Mouse (Mus musculus) adipocyte (in vitro differentiated cells): ENCODE results near the gene Hdac7.
A peak's percentile ranks its signal among the peaks of the same experiment; 100 is the strongest.
"Not testable (repeated sequence)": the region's sequence is repeated elsewhere in the genome, so short reads cannot be mapped to it uniquely, and the experiment has no call there.

Source experiments
- DNase-seq: peaks from one replicate; pipeline ENCODE4 v3.0.0-alpha.2; 2016; ENCODE audit warnings: low spot score

Hdac7 gene

DNA sequence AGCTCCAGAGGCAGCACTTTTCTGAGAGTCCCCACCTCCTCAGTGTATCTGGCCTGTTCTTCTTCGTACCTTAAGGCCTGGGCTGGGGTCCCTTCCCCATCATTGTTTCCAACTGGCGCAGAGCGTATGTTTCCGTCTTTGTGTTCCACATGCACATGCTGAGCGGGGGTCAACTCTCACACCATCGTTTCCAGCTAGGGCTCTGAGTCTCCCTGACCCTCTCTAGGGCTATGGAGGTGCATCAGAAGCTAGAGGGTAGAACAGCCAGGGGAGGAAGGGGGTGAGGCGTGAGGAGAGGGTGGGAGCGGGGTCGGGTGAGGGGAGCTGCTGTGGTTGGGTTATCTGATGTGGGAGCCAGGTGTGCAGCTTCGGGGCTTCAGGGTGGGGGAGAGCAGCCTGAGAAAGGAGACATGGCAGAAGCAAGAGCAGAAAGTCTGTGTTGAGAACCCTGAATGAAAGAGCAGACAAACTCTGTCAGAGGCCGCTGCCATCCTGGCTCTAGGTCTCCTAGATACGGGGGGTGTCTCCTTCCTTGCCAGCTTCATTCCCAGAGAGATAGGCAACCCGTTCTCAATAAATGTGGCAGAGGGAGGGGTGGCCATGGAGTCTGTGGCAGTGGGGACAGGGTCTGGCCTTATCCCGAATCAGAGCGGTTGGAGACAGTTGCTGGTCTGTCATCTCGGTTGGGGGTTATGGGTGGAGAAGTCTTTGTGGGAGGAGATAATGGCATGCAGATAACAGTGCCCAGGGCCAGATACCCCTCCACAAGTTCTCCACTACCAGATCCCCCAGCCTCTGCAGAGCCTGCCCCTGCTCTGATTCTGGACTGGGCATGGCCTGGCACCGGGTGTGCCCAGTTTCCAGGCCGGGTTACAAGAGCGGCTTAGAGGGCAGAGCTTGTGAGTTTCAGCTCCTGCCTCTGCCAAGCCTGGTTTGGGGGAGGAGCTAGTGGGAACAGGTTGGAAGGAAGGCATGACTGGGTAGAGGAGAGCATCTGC, at the start of gene Hdac7:
Gene Hdac7 (minus strand): TSS at position 466 of the 998 bp plus-strand sequence.
- DNase-seq: no peak

DNA sequence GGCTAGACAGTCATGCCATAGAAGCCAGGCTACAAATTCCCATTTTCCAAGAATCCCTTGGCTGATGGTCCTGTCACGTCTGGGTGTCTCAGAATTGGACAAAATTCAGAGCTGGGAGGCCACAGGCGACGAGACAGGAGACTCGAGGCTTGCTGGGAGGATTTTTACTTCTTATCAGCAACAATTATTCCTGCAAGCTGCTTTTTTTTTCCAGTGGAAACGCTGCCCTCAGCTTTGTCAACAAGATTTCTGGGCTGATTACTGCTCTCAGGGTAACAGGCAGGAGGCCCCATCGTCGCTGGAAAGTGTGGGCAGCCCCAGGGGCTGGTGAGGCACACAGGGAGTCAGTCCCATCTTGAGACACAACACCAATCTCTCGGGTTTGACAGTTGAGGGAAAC, 48.2 kb upstream of the Hdac7 start:
- no peak for DNase-seq

DNA sequence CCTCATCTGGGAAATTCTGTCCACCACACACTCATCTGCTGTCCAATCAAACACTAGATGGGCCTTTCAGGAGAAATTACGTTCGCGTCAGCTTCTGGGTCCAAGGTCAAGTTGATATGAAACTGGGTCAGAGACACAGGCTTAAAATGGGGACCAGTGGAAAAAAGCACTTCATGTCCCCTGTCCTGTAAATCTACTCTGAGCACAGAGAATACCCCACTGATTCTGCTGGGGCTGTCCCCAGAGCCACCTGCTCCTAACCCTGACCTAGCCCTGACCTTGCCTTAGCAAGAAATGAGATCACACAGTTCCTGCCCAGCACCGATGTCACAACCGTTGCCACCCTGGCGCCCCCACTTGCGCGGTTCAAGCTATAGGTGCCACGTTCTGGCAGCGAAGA, 46.1 kb upstream of the Hdac7 start:
- no peak for DNase-seq

DNA sequence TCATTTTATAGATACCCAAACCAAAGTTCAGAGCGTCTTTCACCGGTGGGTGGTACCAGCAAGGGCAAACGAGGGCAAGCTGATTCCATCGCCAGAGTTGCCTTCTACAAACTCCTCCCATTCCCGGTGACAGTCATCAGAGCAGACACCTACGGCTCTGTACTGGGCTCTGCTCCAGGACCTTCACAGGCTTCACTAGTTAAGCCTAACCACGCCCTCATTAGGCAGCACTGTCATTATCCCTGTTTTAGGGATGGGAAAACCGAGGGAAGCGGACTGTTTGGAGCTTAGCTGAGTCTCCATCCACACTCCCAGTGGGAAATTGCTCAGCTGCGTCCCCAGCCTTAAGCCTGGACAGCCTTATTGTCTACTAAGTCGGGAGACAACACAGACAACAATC, 45.7 kb upstream of the Hdac7 start:
- DNase-seq: no peak

DNA sequence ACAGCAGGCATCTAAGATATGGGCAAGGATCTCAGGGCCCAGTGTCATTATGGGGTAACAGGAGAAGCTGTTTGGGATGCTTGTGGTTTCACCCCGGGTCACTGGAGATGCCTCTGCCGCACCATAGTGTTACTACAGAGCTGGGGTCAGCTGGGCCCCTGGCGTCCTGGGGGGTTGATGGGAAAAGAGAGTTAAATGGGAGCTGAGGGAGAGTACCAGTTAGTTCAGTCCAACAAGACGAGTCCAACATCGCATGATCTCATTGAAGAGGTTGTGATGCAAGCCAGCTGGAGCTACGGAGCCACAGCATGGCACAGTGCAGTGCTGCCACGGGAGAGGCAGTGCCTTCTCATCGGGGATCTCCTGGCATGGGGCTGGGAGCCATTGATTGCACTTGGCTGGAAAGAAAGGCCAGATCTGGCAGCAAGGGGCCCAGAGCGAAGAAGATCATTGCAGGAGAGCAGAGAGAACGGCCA, 43.3 kb upstream of the Hdac7 start:
- DNase-seq: no peak

DNA sequence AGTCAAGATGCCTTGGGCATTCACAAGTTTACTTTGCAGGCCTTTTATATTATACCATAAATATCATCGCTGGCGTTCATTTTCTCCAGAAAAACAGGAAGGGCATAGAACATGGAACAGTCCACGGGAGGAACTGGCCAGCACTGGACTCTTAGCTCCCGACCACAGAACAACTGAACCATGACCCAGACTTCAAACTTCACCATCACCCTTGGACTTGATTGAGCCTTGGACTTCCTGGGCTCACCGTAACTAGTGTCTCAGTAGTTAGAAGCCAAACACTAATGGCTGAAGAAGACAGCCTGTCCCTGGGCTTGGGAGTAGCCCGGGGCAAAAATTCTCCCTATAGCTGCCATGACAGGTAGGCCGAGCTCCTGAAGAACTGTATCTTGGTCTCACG, 37.1 kb upstream of the Hdac7 start:
- peak; percentile 28 for DNase-seq

DNA sequence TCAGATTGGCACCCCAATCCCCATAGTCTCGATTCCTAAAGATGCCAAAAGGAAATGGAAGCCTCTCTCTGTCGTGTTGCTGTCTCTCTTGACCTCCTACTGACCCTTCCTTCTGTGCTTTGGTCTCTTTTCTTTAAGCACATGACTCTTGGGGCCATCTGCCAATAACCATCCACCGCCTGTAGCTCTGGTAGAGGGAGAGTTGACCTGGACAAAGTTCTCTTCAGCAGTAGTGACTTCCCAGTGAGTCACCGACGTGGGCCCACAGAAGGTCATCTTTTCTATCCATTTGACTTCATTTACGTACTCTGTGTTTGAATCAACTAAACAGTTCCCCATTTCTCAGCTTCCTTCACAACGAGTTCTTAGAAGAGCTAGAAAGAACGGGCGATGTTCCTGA, 36.1 kb upstream of the Hdac7 start:
- DNase-seq: peak; percentile 57

DNA sequence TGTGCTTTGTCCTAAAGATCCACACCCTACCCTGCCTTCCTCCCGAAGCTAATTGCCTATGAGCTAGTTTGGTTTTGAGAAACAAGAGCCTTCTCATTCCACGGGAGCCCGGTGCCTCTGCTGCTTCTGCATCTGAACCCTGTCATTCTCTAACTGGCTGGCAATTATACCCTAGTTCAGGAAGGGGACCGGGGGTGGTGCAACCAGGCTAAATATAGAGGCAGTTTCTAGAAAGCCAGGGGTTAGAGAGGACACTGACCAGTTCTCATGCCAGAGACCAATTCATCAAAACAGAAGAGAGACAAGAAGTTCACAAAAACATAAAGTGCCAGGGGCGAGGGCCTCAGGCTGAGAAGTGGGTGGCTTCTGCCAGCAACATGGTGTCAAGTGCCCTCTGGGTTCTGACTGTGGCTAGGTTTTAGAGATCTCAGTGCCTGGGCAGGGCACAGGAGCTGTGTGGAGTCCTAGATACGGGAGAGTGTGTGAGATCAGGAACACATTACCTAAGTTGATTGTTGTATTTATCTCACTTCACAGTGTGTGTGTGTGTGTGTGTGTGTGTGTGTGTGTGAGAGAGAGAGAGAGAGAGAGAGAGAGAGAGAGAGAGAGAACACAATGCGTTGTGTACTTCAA, 34.5 kb upstream of the Hdac7 start:
- DNase-seq: peak; percentile 84

DNA sequence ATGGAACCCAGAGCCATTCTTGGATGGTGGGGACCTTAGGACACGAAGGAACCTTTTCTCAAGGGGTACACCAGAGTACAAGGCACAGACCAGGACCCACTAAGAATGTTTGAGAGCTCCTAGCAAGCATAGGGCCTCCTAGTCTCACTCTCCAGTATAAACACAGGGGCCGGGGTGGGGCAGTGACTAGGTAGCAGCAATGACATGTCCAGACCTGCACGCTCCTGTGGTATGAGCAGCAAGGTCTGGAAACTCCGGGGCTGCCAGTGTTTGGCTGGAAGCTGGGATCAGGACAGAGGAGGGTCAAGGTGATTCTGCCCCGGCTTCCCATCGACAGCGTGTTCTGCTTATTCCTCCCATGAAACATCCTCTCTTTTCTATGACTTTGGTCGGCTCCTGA, 31.5 kb upstream of the Hdac7 start:
- DNase-seq: no peak

DNA sequence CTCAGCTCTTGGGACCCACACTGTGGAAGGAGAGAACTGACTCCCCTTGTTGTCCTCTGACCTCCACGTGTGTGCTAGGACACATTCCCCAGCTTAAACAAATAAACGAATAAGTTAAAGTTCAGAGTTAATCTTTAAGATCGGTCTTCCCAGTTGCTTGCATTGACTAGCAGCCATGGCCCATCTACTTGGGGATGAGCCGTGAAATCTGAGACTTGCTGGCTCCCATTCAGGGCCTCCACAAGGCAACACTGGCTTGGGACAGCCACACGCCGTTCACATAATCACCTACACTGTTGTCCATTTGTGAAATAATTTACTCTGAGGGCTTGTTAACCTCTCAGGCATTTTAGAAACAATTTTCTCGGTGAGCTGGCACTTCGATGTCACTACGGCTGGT, 29.4 kb upstream of the Hdac7 start:
- DNase-seq: no peak

DNA sequence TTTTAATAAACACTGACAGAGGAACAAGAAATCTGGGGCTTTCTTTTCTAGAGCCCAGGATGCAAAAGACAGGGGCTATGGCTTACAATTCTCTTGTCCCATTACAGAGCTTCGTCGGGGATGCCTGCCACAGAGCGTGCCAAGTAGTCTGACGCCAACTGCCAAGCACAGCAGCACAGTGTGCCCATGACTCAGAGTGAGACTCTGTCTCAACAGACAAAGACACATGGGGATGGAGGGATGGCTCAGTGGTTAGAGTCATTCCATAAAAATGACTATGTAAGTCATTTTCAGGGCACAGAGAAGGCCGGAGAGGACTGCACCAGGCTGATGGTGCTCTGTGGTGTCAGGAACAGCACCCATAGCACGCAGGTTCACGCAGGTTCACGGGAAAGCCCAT, 27.9 kb upstream of the Hdac7 start:
- DNase-seq: peak; percentile 23

DNA sequence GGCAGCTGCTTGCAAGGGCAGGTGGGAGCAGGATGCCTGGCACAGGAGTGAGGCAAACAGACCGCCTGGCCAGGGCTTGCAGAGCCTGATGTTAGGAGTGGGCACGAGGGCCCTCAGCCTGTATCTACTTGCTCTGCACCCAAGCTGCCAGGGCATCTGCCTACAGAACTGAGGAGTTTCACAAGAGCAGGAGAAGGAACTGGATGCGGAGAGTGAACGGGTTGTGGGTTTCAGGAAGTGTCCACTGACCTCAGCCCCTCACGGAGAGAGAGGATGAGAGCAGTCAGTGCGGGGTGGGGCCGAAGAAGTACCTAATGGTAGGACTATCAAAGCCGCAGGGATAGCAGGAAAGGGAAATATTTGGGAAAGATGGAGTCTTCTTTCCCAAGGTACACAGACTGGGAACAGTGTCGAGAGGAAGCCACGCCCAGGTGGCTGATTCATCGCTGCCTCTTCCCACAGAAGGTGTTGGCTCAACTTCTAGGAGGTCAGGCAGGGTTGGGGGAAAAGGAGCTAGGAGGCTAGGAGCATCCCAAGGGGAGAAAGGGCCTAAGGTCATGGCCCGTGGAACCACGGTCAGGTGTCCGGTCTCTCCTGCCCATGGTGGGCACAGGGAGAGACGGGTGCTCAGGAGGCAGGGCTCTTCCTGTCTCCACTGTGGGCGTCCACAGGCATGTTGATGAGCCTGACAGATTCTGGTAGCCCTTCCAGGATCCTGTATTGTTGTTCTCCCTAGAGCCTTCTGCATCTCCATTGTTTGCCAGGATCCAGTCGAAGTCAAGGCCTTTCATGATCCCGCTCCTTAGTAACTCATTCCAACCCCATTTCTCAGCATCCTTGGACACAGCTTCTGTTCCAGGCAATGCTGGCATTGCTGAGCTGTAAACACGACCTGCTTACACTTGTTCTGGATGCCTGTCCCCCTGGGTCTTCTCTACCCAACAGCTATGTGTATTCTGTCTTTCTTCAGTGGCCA, 27.0 kb upstream of the Hdac7 start:
- DNase-seq: no peak

DNA sequence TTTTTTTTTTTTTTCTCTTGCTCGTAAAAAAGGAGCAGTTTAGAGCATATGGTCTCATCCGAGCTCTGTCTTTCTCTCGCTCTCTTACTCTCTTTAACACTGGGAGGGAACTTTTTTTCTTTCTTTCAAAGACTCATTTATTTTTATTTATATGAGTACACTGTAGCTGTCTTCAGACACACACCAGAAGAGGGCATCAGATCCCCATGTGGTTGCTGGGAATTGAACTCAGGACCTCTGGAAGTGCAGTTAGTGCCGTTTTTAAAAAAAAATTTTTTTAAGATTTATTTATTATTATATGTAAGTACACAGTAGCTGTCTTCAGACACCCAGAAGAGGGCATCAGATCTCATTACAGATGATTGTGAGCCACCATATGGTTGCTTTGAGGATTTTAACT, 25.8 kb upstream of the Hdac7 start:
- DNase-seq: not testable (repeated sequence)

DNA sequence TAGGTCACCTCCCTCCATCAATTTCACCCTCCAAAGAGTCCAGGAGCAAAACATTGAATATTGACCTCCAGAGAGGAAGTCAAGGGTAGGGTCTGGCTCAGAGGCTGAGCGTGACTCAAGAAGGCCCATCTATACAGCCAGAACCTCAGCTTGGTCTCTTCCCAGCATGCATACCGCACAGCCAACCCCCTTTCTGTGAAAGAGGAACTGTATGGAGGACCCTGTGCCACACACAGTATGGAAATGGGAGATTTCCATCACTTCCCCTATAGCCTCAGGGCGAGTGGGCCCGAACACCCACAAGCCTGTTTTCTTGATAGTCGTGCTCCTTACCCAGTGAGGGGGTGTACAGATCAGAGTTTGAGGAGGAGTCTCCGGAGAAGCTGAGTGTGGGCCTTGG, 24.7 kb upstream of the Hdac7 start:
- no peak for DNase-seq

DNA sequence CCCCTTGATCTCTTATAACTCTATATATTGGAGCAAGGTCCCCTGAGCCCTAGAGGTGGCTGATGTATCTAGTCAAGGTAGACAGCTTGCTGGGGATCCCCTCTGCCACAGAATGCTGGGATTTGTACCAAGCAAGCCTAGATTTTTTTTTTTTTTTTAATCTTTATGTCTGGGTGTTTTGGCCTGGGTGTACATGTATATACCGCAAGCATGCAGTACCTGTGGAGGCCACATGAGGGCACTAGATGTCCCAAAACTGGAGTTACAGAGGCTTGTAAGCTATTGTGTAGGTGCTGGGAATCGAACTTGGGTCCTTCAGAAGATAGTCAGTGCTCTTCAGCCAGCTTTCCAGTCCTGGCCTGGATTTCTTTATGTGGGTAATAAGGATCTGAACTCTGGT, 21.7 kb upstream of the Hdac7 start:
- no peak for DNase-seq

DNA sequence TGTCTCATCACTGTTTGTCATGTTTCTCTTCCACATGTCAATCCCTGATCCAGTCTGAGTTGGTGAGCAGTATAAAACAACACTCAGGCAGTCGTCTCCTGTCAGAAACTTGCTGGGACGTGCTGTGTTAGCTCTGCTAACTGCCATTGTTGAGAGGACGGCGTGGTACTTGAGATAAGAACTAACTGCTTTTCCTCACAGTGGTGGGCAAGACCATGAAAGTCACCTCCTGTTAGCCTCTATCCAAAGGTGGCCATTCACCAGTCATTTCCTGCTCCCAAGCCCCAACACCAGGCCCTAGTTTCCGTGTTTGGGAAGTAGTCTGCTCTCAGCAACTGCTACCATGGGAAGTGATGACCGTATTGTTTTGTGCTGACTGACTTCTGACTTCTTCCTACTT, 20.9 kb upstream of the Hdac7 start:
- DNase-seq: no peak

DNA sequence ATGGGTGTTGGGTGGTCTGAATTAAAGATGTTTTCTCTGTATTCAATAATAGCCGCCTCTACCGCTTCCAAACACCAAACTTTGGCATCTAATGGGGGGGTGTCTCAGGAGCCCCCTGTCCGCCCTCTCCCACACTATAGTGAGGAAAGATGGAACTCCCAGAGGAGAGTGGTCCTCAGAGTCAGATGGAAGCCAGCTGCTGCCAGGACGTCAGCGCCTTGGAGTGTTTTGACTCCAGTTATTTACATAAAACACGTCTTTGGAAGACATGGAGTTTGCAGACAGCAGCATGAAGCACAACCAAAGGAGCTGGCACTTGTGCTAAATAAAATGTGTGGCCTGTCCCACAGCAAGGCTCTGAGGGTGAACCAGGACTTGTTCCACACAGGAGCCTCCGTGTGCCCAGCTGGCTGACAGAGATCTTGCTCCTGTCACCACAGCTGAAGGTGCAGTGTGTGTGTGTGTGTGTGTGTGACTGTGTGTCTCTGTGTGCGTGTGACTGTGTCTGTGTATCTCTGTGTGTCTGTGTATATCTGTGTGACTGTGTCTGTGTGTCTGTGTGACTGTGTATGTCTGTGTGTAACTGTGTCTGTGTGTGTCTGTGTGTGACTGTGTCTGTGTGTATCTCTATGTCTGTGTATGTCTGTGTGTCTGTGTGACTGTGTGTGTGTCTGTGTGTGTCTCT, 20.2 kb upstream of the Hdac7 start:
- DNase-seq: no peak

DNA sequence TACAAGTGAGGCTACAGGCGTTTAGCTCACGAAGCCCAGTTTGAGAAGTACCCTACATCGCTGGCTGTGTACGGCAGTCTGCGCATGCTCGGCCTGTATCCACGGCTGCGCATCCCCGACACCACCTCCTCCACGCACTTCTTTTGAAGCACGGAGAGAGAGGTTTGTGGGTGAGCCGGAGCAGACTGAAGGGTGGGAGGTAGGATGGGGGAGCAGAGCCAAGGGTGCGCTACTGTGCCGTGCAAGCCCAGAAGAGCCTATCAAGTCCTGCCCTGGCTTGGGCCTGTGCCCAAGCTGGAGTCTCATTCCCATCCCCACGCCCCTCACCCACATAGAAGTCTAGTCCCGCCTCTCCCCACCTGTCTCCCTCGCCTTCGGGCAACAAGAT, 19.2 kb upstream of the Hdac7 start:
- no peak for DNase-seq

DNA sequence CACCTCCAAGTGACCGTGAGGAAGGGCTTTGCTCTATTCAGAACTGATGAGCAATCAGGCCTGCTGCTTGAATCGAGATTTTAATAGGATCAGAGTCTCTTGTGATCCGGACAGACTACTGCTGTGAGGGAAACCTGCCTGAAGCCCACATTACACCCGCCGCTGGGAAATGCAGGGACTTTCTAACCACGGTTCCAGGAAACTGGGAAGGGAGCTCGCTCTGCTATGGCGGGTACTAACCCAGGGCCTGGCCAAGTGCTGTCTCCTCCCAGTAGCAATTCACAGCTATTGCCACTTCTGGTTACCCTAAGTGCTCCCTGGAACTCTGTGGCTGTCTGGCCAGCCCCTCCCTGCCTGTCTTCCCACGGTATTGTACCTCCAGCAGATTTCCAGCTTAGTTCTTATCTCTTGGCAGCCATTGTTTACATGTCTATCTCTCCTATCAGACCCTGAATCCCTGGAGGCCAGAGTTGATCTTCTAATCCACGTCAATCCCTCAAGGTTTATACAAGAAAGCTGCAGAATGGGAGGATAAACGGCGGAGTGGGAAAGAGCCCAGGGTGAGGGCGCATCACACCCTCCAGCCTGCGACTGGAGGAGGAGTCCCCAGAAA, 18.7 kb upstream of the Hdac7 start:
- no peak for DNase-seq

DNA sequence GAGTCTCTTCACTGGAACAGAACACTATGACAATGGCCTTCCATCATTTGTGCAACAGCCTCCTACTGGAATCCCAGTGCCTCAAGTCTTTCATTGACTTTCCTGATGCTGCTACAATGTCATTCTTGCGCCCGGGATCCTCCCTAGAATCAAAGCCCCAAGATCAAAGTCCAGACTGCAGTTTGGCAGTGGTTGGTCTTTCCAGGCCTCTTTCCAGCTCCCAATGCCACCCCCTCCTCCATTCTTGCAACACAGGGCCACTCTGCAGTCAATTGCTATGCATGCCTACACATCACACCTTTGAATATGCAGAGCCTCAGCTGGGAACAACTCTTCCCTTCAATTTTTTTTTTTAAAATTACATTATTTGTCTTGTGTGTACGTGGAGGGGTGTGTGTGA, 16.1 kb upstream of the Hdac7 start:
- DNase-seq: no peak

DNA sequence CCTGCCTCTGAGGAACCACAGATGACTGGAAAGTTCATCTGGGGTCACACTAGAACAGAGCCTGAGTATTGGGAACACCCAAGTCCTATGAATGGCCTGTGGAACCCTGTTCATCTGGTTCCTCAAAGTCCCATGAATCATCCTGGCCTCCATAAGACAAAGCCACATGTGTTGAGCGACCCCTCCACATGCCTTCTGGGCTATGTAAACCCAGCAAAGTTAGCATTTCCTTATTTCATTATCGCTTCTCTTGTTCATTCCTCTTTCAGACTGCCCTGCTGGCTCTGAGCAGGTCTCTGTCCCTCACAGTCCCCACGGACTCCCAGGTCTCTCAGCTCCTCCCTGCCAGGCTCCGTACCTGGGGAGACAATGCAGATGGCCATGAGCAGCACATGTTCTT, 14.1 kb upstream of the Hdac7 start:
- DNase-seq: no peak
